Mouse (Mus musculus) T-helper 17 cell (primary cell): ENCODE measurements around the gene Tmem39a.

ENCODE experiments used
- in situ Hi-C, 2 experiments: fragments of 300-600 bp; cut with MboI, MseI; formaldehyde crosslinking; loops; 1 replicate in 1 of 2; 2 replicates in 1 of 2; pipeline ENCODE4 v1.15.1; 2025; ENCODE audit warnings: high pct_unique_total_duplicates in 2 of 2

Gene Tmem39a

GRCm38 (mm10) chr16:38632147-38632546 is 73.6 kb downstream of the Tmem39a start:
- in situ Hi-C loops: loop anchor here in 1 of 2 experiments (5.0 kb wide), 1 partner anchor 175 kb away; no protein-coding TSS in a partner anchor

- in situ Hi-C loops: no loop called here
Measured at GRCm38 (mm10) chr16:38635833-38636390, 77.4 kb downstream of the Tmem39a start.

GRCm38 (mm10) chr16:38636682-38637081 is 78.2 kb downstream of the Tmem39a start:
- in situ Hi-C loops: no loop called here

- in situ Hi-C loops: no loop called here
Measured at GRCm38 (mm10) chr16:38637085-38637484, 78.6 kb downstream of the Tmem39a start.
